Mouse (Mus musculus) liver, embryonic 12.5 days (tissue): ENCODE results near the gene Etv4. TPM values are rescaled to one million over a fixed set of nuclear protein-coding genes. Genes with fewer than 3 reads are reported as not detected.

Source experiments
- ATAC-seq: fragments of 200-750 bp; cut with Nextera tagmentation; 2 replicates; pipeline ENCODE4 v1.8.0; 2017; ENCODE audit warnings: moderate number of reproducible peaks, mild to moderate bottlenecking, moderate library complexity
- H3K27ac ChIP-seq: fragments of 300-500 bp; sonication (generic); 2 replicates; pipeline ENCODE4 v1.5.1; 2016; ENCODE audit warnings: mild to moderate bottlenecking
- H3K27me3 ChIP-seq: fragments of 300-500 bp; sonication (generic); replicated peaks from 2 replicates; pipeline ENCODE4 v1.6.1; 2016; ENCODE audit warnings: mild to moderate bottlenecking, moderate library complexity
- H3K36me3 ChIP-seq: fragments of 300-500 bp; sonication (generic); 2 replicates; pipeline ENCODE4 v1.6.1; 2016; ENCODE audit warnings: mild to moderate bottlenecking, moderate library complexity
- H3K4me1 ChIP-seq: fragments of 300-500 bp; sonication (generic); 2 replicates; pipeline ENCODE4 v1.6.1; 2016
- H3K4me2 ChIP-seq: fragments of 300-500 bp; sonication (generic); 2 replicates; pipeline ENCODE4 v1.6.1; 2016; ENCODE audit warnings: mild to moderate bottlenecking, moderate library complexity
- H3K4me3 ChIP-seq: fragments of 300-500 bp; sonication (generic); 2 replicates; pipeline ENCODE4 v1.5.1; 2016; ENCODE audit warnings: mild to moderate bottlenecking, moderate library complexity
- H3K9ac ChIP-seq: fragments of 300-500 bp; sonication (generic); 2 replicates; pipeline ENCODE4 v1.6.1; 2016; ENCODE audit warnings: mild to moderate bottlenecking, moderate library complexity
- H3K9me3 ChIP-seq: fragments of 300-500 bp; sonication (generic); replicated peaks from 2 replicates; pipeline ENCODE4 v1.6.1; 2016; ENCODE audit warnings: mild to moderate bottlenecking, moderate library complexity
- WGBS: fragments of 180-500 bp; shearing (Covaris S2); methylation state at CpG from one replicate; pipeline ENCODE4 v1.1.7; 2016; ENCODE audit not compliant: insufficient replicate concordance; 5-methylcytosine and 5-hydroxymethylcytosine counted together
- polyA plus RNA-seq: library from polyadenylated mRNA; unstranded; fragments of >200 nt; fragmentation: Nextera tagmentation; extraction: Ambion mirVana; gene quantifications from 2 replicates; pipeline ENCODE4 v1.2.1, GENCODE M21; 2016

Etv4 gene
- polyA plus RNA-seq, 1 experiment from 2014 or later = 1.4 TPM

DNA sequence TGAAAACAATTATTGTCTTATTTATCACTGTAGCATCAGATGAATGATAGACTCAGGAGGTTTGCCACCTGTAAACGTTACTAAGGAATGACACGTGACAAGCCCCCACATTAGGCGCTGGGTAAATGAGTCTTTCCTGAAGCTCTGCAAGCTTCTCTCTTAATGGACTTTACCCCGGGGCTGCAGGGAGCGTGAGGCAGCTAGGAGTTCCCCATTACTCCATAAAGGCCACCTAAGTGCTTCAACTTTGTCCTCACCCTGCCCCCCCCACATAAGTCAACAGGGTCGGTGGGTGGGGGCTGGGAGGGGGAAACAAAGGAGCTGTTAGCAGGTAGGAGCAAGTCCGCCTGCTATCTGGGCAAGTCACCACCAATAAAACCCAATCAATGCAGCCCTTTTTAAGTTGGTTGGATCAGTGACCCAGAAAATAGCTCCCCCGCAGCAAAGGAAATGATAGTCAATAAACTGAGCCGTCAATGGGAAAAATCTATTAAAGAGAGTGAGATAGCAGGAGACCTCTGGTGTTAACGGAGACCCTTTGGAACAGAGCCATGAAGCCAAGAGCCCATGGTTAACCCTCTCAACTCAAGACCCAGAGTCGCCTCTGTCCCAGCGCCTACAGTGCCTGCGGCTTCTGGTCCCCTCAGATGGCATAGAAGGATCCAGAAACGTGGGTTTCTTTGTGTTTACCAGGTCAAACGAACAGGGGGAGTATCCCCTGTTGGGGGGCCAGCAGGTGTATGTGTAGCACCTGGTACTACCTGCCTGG lies 24.1 kb upstream of the Etv4 start:
- peaks cover 53% of the 10 kb centered on the region for H3K27me3 ChIP-seq
- WGBS = 35% methylated on average over 15 of the region's 15 CpGs
- no peak overlapping the region for H3K4me3 ChIP-seq
- no peak overlapping the region for H3K4me2 ChIP-seq
- H3K27ac ChIP-seq = no peak overlapping the region
- no peaks in the 10 kb centered on the region for H3K36me3 ChIP-seq
- no peak overlapping the region for H3K9ac ChIP-seq
- H3K9me3 ChIP-seq = no peaks in the 10 kb centered on the region
- H3K4me1 ChIP-seq = no peaks in the 10 kb centered on the region
- no peak for ATAC-seq

DNA sequence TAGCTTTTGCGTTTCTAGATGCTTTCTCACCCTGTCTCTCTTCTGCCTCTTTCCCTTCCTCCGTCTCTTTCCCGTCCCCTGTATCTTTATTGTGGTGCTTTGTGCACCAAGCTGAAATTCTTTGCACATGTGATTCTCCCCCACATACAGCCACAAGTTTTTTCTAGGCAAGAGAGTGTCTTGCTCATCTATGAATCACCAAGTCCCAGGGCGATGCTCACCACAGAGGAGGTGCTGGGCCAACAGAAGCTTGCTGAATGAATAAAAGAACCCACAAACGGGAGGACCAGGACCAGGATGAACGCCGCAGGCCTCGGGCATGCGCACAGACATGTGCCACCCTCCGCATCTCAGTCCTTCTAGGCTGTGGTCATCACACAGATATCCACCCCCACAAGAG lies 22.1 kb upstream of the Etv4 start:
- H3K9ac ChIP-seq = no peak overlapping the region
- H3K4me1 ChIP-seq = no peaks in the 10 kb centered on the region
- no peaks in the 10 kb centered on the region for H3K9me3 ChIP-seq
- no peak for ATAC-seq
- no peak overlapping the region for H3K27ac ChIP-seq
- no peak overlapping the region for H3K4me2 ChIP-seq
- H3K27me3 ChIP-seq = peaks cover 57% of the 10 kb centered on the region
- H3K36me3 ChIP-seq = no peaks in the 10 kb centered on the region
- 74% methylated on average over 10 of the region's 10 CpGs for WGBS
- H3K4me3 ChIP-seq = no peak overlapping the region

DNA sequence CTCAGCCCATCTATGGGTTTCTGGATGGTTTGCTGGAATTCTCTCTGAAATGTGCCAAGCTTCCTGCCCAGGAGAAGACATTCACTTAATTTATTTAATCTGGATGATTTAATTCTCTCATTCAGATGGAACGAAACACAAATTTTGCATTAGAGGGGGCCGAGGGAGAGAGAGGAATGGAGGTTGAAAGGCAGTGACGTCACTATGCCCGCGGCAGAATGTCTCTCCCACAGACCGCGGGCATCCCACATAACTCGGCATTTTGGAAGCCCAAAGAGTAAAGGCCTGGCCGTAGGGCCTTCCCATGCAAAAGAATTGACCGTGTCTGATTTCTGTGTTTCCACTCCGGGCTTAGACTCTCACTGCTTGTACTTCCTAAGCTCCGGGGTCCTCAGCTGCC lies 21.6 kb upstream of the Etv4 start:
- 52% methylated on average over 12 of the region's 12 CpGs for WGBS
- Histone ChIP-seq H3K27ac (no peak overlapping the region), H3K4me2 (no peak overlapping the region), H3K4me3 (no peak overlapping the region), H3K4me1 (no peaks in the 10 kb centered on the region), H3K9me3 (no peaks in the 10 kb centered on the region), H3K9ac (no peak overlapping the region), H3K27me3 (peaks cover 62% of the 10 kb centered on the region), H3K36me3 (no peaks in the 10 kb centered on the region)
- no peak for ATAC-seq

DNA sequence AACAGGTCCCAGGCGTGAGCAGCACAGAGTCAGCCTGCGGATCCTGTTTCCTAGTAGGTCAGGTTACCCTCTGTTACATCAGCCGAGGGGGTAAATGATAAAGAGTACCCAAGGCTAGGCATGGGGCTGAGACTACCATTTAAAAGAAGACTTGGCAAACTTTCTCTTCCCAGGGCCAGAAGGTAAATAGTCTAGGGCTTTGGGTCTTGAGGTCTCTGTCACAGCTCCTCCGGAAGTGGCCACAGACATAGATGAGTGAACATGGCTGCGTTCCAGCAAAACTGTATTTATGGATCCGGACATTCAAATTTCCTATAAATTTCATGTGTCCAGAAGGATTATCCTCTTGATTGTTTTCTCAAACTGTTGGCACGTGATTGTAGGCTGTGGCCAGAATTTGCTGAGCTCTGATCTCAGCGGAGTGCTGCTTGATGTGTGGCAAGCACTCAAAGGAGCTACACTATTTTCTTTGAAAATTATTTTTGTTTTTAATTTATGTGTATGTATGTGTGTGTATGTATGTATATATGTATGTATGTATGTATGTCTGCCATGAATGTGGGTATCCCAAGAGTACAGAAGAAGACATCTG lies 20.0 kb upstream of the Etv4 start:
- Histone ChIP-seq H3K4me1 (no peaks in the 10 kb centered on the region), H3K4me3 (no peak overlapping the region), H3K4me2 (no peak overlapping the region), H3K27me3 (peaks cover 60% of the 10 kb centered on the region), H3K9ac (no peak overlapping the region), H3K27ac (no peak overlapping the region), H3K9me3 (no peaks in the 10 kb centered on the region), H3K36me3 (no peaks in the 10 kb centered on the region)
- WGBS = 68% methylated on average over 8 of the region's 8 CpGs
- ATAC-seq = no peak

DNA sequence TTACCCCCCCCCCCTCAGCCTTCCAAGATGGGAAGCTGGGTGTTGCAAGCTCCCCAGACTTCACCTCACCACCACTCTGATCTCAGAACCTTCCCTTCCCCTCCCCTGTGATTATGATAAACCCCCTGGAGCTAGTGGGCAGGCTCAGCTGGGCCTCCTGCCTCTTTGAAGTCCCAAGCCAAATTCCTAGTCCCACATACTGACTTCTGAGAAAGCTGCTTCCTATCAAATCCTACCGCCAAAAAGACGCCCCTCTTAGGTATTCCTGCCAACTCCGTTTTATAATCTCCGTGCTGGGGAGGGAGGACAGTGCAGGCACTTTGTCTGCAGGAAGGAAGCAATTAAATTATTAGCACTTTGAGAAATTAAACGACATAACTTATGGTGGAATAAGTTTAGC lies 16.2 kb upstream of the Etv4 start:
- no peak overlapping the region for H3K4me3 ChIP-seq
- no peak for ATAC-seq
- WGBS = 20% methylated on average over 5 of the region's 5 CpGs
- no peak overlapping the region for H3K4me2 ChIP-seq
- no peak overlapping the region for H3K27ac ChIP-seq
- no peaks in the 10 kb centered on the region for H3K36me3 ChIP-seq
- H3K9ac ChIP-seq = no peak overlapping the region
- no peaks in the 10 kb centered on the region for H3K4me1 ChIP-seq
- H3K27me3 ChIP-seq = peaks cover 39% of the 10 kb centered on the region
- H3K9me3 ChIP-seq = no peaks in the 10 kb centered on the region

DNA sequence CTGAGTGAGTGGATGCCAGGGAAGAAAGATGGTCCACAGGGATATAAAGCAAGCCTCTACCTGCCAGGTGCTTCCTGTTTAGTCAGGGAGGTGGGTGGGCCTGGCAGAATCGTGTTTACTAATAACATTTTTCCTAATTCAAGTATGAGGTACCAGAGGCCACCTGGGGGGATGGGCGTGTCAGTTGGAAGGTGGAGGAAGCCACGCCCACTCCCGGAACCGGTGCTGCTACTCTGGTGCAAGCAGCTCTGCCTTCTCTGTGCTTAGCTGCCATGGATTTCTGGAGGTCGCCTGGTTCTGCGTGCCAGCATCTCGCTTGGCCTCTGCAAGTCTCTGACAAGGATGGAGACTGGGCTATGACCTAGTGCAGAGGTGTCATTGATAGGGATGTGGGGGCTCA lies 12.9 kb upstream of the Etv4 start:
- Histone ChIP-seq H3K4me3 (no peak overlapping the region), H3K9ac (no peak overlapping the region)

DNA sequence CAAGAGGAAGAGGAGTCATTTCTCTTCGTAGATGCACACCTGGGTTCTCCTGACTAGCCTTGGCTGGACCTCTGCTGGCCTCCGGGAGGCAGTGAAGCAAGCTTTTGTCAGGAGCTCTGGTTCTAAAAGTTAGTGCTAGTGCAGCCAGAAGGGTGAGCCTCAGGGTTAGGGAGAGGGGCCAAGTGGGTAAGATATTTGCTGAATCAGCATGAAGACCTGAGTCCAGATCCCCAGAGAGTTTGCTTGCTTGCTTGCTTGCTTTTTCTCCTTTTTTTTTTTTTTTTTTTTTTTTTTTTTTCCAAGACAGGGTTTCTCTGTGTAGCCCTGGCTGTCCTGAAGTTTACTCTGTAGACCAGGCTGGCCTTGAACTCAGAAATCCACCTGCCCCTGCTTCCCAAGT lies 12.2 kb upstream of the Etv4 start:
- no peaks in the 10 kb centered on the region for H3K9me3 ChIP-seq
- H3K27ac ChIP-seq = no peak overlapping the region
- H3K9ac ChIP-seq = no peak overlapping the region
- WGBS = 67% methylated on average over 2 of the region's 2 CpGs
- H3K4me2 ChIP-seq = no peak overlapping the region
- no peaks in the 10 kb centered on the region for H3K4me1 ChIP-seq
- ATAC-seq = no peak
- peaks cover 18% of the 10 kb centered on the region for H3K27me3 ChIP-seq
- no peak overlapping the region for H3K4me3 ChIP-seq
- H3K36me3 ChIP-seq = no peaks in the 10 kb centered on the region

More for the DNA sequence above, 12.9 kb upstream of the Etv4 start:
- ATAC-seq = no peak
- WGBS = 26% methylated on average over 8 of the region's 8 CpGs
- no peaks in the 10 kb centered on the region for H3K36me3 ChIP-seq
- no peaks in the 10 kb centered on the region for H3K4me1 ChIP-seq
- no peak overlapping the region for H3K4me2 ChIP-seq
- H3K27me3 ChIP-seq = peaks cover 21% of the 10 kb centered on the region
- no peaks in the 10 kb centered on the region for H3K9me3 ChIP-seq
- no peak overlapping the region for H3K27ac ChIP-seq

DNA sequence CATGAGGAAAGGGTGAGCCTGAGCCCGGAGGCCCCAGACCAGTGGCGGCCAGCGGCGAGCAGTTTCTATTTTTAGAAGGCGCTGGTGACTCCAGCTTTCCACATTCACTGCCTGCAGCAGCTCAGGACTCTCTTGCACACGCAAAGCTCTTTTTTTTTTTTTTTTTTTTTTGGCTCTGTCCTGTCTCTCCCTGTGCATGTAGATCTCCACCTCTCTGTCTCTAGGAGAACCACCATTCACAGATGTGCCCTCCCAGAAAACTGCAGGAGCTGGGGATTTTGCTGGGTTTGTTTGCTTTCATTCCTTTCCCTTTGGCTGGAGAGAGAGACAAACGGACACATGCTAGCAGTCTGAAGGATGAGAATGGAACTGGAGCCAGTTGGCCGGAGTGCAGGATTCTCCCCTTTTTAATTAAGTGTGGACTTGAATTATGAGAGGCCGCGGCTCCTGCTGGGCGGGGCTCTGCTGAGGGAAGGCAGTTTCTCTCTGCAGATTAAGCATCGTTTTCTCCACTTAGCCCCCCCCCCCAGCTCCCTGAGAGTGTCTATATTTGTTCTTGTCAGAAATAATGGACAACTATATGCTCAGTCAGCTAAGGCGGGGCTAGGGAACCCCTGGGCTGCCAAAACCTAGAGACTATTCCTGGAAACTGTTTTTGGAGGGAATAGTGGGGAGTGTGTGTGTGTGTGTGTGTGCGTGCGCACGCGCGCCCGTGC lies 5.8 kb upstream of the Etv4 start:
- Histone ChIP-seq H3K9ac (no peak overlapping the region), H3K36me3 (no peaks in the 10 kb centered on the region), H3K9me3 (no peaks in the 10 kb centered on the region), H3K27me3 (peaks cover 52% of the 10 kb centered on the region), H3K27ac (0 out of 2 replicates have a peak overlapping the region, but pooled peaks have one; percentile 0), H3K4me1 (peaks cover 11% of the 10 kb centered on the region), H3K4me3 (no peak overlapping the region), H3K4me2 (peak overlapping the region; percentile 26; the same call in 1 of the 2 replicates)
- no peak for ATAC-seq
- WGBS = 43% methylated on average over 19 of the region's 19 CpGs

DNA sequence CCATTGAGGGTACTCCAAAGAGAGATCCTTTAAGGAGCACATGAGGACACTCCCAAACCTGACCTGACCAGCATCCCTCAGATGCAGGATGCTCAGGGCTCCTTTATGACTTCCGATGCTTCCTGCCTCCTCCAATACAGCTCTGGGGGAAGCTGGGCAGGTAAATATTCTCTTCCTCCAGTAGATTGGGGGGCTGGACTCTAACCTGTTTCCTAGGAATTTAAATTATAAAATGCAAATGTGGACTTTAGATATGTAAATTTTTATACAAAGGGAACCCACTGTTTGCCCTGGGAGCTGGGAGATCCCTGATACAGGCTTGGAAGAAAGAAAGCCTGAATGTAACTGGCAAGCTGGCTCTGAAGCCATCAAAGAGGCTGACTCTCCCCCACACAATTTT lies 2.3 kb upstream of the Etv4 start:
- Histone ChIP-seq H3K9me3 (no peaks in the 10 kb centered on the region), H3K4me2 (no peak overlapping the region), H3K27me3 (peaks cover 82% of the 10 kb centered on the region), H3K4me1 (peaks cover 29% of the 10 kb centered on the region), H3K4me3 (no peak overlapping the region), H3K27ac (no peak overlapping the region), H3K36me3 (no peaks in the 10 kb centered on the region), H3K9ac (no peak overlapping the region)
- ATAC-seq = no peak
- 93% methylated on average over 1 of the region's 1 CpGs for WGBS

DNA sequence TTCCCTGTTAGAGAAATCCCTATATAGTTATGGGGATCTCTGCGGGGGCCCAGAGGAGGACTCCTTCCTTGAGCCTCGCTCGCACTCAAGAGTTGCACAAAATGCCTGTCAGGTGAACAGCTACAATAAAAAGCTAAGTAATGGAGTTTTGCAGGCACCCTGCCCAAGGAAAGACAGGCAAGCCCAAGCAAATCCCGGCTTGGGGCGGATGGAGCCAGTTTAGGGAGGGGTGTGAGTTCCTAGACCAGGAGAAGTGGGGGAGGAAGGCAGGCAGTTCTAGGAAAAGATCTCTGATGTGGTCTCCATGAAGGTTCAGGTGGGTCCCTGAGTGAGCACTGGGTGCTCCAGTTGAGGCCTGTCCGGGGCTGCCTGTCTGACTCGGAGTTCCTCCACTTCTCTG lies 1.5 kb upstream of the Etv4 start:
- Histone ChIP-seq H3K36me3 (no peaks in the 10 kb centered on the region), H3K27ac (no peak overlapping the region), H3K9ac (no peak overlapping the region), H3K4me2 (no peak overlapping the region), H3K9me3 (no peaks in the 10 kb centered on the region), H3K4me3 (no peak overlapping the region), H3K4me1 (peaks cover 29% of the 10 kb centered on the region), H3K27me3 (peaks cover 90% of the 10 kb centered on the region)
- no peak for ATAC-seq
- WGBS = 57% methylated on average over 7 of the region's 7 CpGs

DNA sequence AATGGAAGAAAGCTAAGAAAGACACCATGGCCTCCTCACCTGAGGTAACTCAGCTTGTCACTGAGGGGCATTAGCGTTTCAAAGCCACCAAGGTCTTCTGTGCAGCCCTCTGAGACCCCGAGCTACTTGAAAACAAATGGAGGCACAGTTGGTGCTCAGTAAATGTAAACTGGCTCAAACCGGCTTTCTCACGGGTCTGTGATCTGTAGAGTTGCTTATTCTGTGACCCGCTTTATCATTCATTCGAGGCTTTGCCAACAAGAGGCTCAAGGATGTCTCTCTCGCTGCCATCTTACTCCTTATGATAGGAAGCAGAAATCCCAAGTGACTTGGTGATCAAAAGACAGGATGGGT lies 658 bp upstream of the Etv4 start:
- Histone ChIP-seq H3K9me3 (no peaks in the 10 kb centered on the region), H3K27me3 (peaks cover 97% of the 10 kb centered on the region), H3K9ac (no peak overlapping the region), H3K4me1 (peaks cover 25% of the 10 kb centered on the region), H3K4me2 (peak overlapping the region; percentile 82), H3K36me3 (no peaks in the 10 kb centered on the region), H3K4me3 (peak overlapping the region; percentile 55), H3K27ac (no peak overlapping the region)
- WGBS = 9% methylated on average over 7 of the region's 7 CpGs
- ATAC-seq = no peak

DNA sequence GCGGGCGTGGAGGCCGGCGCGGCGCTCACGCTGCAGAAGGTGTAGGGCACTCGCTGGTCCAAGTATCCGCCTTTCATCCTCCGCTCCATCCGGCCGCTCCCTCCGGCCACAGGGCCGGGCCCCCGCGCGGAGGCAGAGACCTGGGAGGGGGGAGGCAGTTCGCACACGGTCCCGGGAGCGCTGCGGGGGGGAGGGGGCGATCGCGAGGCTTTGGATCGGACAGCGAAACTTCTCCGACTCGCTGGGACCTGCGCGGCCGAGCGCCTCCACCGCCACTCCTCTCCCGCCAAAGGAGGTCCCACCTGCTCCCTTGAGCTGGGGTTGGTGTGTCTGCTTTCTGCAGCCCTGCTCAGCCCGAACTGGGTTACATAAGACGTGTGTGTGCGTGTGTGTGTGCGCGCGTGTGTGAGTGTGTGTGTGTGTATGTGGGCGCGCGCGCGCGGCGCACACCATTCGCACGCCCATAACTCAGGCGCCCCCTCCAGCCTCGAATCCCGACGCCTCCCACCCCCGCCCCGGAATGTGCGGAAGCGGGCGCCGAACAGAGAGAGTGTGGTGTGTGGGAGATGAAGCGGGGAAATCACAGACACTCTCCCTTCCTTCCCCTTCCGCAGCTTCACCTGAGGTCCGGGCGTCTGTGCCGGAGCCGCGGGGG lies 556 bp downstream of the Etv4 start:
- Histone ChIP-seq H3K4me3 (peak overlapping the region; percentile 55), H3K27ac (no peak overlapping the region), H3K27me3 (peaks cover 98% of the 10 kb centered on the region), H3K36me3 (no peaks in the 10 kb centered on the region), H3K9me3 (no peaks in the 10 kb centered on the region), H3K9ac (peak overlapping the region; percentile 29), H3K4me1 (peaks cover 18% of the 10 kb centered on the region), H3K4me2 (peak overlapping the region; percentile 82)
- ATAC-seq = peak; percentile 44
- under 1% methylated on average over 65 of the region's 67 CpGs for WGBS
